Mouse (Mus musculus) lung, postnatal 25 days (tissue): ENCODE measurements around the gene Gnai2.
A peak's percentile ranks its signal among the peaks of the same experiment; 100 is the strongest.

ENCODE experiments used
- DNase-seq: peaks from one replicate; pipeline ENCODE4 v3.0.0; 2022; ENCODE audit warnings: low spot score

The Gnai2 gene

DNA sequence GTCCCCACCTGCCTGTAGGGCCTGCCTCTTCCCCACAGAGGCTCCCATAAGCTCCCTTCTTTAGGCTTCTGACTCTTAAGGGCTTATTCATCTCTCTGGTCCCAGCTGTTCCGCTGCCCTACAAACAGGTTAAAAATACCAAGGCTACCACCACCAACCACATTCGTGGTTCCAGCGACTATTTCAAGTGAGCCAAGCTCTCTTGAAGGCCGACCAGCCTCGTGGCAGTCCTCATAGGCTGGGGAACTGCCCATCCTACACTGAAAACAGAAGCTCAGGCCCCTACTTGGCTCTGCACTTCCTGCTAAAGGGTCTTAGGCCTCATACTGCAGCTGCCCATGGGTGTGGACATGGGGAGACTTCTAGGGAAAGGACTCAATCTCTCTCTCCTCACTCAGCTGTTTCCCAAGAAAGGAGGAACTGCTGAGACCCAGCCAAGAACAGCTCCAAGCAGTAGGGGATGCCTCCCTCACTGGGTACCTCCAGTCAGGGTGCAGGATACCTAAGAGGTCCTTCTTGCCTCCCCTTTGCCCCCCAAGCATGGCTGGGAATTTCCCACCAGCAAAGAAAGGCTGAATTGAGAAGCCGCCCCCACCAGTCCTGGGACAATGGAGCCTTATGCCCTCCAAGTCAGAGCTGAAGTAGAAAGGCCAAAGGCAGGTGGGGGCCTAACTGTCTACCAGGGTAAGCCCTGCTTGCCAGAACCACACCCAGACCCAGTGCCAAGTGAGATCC, 23.5 kb downstream of the Gnai2 start:
- no peak for DNase-seq

DNA sequence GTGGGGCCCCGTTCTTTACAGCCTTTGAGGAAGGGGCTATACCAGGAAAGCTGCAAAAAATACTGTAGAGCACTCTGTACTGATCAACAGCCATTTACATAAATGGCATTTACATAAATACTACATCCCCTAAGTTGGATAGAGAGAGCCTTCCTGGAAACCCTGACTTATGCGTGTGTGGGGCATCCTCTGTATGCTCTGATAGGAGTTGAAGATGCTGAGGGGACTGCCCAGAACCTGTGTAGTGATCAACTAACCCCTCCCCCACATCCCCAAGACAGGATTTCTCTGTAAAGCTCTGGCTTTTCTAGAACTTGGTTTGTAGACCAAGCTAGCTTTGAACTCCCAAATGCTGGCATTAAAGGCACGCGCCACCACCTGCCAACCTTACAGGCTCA, 25.7 kb downstream of the Gnai2 start:
- DNase-seq = no peak

DNA sequence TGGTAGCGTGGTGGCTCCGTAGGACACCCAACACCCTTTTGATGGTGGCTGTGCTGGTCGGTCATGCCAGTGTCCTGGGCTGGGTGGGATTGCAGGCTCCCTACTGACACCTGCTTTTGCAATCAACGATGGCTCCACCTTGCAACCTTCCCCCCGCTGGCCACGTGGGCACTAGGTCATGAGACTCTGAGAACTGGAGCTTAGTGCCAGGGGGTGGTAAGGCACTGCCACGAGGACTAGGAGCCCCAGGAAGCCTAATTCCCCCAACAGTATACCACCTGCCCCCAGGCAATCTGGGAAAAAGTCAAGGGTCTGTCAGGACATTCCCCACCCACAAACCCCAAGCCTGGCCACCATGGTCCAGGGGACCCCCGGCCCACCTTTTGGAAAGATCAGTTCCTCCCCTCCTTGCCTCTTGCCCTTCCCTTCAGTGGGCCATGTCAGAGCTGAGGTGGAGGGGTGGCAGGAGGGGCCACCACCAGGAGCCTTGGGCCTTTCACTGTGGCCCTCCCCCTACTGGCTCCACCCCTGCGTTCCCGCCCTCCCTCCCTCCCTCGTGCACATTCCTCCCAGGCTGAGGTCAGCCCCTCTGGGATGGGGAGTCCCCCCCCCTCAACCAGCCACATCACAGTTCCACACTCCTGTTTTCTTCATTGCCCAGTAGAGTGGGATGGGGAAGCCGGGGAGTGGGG, 26.3 kb downstream of the Gnai2 start, which contains the start of gene Sema3b:
Gene Sema3b, minus strand, starts transcription at position 489 of the 692 bp plus-strand sequence.
- no peak for DNase-seq

DNA sequence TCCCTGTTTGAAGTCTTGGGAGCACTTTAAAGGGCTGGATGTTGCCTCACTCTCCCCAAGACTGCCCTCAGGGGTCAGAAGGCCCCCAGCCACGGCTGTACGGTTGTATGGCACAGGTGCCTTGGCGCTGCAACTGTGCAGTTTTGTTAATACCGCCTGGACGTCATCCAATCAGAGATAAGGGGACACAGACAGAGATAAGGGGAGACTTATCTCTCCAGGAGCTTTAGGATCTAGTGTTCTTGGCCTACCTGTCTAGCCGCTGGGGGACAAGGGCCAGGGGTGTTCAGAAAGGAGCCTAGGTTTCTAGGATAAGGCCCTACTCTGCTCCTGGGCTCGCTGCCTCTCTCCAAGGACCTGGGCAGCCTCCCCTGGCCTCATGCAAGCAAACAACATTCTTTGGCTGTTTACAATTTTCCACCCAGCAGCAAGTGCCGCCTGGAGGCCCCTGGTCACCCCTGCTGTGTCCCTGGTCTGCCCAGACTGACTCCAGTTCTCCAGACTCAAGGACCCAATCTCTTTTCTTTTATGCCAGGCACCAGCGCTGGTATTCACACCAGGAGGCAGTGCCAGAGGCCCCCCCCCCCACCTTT, 27.4 kb downstream of the Gnai2 start:
- DNase-seq = no peak

DNA sequence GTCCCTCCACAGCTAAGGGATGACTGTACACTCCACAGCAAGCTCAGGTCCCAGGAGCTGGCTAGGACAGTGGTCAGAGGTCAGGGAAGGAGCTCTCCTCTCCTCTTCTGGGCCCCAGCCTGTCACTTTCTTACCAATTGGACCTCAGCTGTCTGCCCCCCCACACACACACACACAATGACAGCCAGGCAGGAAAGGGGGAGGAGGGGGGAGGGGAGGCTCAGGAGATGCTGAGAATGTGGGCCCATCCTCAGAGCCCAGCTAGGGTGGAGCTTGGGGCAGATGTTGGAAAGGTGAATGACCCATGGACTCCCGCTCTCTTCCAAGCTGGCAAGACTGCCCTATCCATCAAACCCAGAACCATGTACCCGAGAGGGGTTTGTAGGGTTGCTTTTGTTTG, 28.1 kb downstream of the Gnai2 start:
- DNase-seq = no peak

DNA sequence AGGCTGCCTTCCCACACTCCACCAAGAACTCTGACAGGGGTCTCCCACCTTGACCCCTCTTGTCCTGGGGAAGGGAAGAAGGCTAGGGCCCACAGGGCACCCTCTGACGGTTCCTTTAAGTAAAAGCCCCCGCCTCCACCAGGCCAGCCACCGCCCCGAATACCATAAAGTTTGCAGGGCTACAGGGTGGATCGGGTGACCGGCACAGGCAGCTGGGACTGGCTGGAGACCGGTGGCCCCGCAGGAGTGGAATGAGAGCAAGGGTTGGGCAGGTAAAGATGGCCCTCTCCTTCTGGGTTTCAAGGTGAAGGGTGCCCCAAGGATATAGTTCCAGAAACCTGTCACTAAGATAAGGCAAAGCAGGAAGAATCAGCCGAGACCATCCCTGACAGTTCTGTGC, 28.6 kb downstream of the Gnai2 start:
- no peak for DNase-seq

DNA sequence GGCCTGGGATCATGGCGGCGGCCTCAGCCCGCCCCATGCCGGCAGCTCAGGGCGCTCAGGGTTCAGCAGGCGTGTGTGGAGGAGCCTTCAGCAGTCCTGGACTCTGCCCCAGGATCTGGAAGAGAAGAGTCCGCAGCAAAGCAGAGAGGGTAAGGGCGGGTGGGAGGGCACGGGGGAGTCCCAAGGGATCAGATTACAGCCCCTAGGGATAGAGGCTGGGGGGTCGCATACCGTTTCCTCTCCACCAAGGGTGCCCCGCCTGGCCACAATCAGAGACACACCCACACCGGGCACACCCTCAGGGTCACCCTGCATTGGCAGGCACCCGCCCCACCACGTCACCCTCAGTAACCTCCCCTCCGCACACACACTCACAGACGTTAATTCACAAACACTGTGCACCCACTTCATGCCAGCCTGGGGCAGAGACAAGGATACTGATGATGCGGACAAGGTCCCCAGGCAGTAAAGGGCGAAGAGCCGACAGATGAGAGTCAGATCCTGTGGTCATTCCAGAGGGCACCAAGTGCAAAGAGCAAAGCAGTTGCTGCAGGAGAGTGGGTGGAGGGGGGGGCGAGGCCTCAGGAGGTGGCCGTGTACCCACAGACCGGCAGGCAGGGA, 30.0 kb downstream of the Gnai2 start:
- no peak for DNase-seq

DNA sequence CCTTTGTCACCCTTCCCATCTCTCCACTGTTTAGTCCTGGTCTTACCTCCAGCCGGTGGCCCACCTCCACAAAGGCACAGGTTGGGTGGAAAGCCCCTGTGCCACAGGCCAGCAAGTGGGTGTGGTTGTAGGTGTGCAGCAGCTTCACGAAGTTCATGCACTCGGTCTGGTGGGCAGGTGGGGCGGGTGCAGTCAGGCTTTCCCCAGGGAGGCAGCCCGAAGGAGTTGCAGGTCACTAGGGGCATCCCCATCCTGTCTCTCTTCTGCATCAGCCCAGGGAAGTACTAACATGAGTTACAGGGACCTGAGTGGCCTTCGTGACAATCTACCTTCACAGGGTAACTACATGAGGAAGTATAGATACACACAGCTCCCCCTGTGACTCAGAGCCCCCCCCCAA, 31.9 kb downstream of the Gnai2 start:
- no peak for DNase-seq

DNA sequence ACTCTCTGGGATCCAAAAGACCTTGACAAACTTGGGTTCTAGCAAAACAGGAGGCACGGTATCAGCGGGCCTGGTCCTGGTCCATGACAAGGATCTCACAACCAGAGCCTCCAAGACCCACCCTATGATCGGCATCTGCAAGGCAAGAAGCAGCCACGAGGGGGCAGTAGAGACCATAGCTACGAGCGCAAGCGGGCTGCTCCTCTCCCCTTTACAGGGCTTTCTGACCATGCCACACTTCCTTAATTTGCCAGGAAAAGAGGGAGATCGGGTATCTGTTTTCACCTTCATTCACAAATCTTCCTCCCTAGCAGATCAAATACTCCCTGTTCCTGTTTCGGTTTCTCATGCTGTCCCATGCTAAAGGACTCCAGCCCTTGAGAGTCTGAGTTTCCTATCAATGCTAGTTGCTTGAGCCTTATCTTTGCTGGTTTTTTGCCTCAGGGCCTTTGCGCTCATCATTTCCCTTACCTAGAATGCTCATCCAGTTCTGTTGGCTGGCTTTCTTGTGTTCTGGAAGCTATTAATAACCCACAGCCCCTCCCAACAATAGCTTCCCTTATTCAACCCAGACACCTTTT, 33.0 kb downstream of the Gnai2 start:
- peak; percentile 93 for DNase-seq

DNA sequence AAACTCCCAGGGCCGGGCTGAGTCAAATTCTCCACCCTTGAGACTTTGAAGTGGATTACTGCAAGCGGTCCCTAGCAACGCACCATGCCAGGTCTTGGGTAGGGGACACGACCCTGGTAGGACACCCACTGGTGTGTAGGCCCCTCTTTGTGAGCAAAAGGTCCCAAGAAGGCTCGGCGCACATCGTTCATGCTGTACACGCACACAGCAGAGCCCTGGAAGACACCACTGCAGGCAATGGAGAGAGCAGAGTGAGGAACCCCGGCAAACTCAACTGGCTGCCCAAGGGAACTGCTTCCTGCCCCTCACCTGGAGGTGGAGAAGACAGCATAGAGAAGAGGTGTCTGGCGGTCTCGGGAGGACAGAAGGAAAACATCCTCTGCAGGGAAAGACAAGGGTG, 33.9 kb downstream of the Gnai2 start:
- DNase-seq = no peak

DNA sequence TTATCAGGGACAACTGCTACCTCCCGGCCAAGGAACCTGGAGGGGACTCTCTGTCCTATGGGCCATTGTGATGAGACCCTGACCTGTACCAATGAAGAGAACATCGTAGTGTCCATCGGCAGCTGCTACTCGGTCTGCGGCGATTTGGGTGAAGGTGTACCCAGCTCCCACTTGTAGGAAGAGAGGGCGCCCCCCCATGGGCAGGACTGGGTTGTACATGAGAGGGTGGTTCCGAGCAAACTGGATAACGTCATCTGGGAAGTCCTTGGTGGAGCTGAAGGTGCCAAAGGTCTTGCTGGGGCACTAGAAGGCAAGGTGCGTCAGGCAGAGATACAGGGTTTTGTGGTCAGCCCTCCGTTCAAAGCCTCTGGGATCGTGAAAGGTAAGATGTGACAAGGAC, 34.4 kb downstream of the Gnai2 start:
- DNase-seq = no peak

DNA sequence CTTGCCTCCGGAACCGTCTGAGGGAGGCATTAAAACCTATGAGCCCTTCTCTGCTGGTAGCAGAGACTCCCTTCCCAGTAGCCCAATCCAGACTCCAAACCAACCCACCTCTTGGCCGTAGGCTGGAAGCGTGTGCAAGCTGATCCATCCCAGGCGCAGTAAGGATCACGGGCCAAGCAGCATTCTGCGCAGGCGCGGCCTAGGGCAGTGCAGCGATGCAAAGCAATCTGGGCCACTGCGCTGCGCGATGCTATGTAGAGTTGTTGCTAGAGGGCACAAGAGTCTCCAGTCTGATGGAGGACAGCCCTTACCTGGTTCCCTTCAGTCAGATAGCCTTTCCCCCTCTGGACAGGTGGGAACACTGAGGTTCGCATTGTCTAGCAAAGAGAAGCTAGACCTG, 35.3 kb downstream of the Gnai2 start:
- no peak for DNase-seq

DNA sequence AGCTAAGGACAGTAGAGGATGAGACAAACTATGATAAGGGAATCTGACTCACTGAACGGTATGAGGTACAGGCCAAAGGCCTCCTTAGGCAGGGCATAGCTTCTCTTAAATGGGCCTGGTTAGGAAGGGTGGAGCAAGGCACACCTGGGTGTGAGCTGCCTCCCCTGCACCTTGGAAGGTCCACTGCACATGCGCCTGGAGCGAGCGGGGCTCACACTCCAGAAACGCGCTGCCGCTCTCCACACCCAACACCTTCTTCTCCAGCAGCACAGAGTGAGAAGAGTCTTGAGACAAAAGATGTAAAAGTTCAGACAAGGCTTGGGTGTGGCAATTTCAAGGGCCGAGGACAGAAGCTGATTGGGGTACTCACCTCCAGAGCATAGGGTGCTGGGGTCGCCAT, 35.7 kb downstream of the Gnai2 start:
- no peak for DNase-seq

DNA sequence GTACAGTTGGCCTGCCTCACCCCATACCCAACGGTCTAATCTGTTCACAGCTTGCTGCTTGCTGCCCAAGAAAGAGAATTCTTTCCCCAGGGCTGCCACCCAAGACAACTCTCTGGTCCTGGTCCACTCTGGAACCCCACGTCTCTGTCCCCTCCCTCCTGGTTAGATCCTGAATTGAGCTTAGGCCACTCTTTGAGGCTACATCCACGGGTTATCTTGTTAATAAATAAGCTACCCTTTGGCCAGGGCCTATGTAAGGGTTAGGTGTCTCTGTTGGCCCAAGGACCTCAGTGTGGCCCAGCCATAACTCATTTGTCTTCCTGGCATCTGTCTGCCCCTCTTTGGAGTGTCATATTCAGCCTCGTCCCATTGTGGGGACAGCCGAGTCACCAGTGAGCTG, 36.8 kb downstream of the Gnai2 start:
- no peak for DNase-seq

DNA sequence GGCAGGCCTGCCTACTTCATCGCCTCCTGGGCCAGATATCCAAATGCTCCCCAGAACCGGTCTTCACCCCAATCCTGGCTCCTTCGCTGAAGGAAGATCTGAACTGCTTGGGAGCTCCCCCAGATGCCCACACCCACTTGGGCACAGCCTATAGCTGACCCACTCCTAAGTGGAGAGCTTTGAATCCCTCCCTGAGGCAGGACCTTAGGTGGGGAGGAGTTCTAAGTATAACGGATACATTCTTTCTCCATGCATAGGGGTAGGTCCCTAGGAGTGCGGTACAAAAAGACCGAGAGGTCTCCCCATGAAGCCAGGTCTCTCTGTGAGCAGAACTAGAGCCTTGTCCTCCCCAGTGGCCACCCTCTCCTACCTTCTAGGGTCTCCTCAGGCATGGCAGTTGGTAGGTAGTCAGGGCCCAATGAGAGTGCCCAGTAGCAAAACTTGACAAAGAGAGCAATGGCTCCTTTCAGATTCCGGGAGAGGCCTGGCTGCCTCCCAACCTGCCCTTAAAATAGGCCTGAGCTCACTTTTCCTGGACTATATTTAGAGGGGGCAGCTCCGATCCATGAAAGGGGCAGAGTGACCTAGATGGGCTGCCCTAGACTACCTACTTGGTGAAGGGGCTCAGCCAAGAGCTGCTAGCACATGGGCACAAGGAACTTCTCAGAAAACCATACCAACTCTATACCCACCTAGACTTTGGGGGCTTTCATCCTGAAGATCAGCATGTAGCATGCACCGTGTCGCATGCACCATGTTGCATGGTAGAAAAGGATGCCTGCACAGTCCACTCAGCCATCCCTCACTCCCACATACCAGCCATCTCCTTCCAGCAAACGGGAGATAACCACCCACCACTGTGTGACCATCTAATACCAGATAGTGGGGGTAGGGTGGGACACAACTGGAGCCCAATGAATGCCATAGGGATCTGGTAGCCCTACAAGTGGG, 38.3 kb downstream of the Gnai2 start:
- no peak for DNase-seq

DNA sequence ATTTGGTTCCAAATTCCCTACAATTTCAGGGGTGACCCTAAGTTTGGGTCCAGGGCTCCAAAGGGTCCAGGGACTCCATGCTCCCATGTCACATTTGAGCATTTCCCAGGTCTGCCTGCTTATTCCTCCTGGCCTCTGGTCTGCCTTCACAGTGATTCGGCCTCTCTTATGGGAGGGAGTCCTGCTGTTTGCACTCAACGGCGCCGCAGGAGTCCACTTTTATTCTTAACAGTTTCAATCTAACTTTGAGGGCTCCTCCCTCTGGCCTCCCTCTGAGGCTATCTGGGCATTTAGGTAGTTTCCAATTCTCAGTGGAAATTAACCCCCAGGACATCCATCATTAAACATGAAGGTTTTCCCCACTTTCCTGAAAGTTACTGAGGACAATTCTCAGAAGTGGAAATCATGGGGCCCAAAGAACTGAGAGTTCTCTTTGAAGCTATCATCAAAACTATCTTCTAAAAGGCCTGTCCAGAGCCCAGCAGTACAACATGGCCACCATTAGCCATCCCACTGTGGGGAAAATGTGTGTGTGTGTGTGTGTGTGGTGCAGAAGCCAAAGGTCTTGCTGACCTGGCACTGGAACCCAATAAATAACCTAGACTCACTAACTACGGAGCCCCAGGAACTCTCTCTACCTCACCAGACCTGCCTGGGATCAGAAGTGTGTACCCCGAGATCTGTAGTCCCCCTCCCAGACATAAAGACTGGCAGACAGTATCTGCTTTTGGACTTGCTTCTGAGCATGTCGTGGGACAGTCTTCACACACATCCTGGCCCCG, 40.7 kb downstream of the Gnai2 start:
- DNase-seq = no peak

DNA sequence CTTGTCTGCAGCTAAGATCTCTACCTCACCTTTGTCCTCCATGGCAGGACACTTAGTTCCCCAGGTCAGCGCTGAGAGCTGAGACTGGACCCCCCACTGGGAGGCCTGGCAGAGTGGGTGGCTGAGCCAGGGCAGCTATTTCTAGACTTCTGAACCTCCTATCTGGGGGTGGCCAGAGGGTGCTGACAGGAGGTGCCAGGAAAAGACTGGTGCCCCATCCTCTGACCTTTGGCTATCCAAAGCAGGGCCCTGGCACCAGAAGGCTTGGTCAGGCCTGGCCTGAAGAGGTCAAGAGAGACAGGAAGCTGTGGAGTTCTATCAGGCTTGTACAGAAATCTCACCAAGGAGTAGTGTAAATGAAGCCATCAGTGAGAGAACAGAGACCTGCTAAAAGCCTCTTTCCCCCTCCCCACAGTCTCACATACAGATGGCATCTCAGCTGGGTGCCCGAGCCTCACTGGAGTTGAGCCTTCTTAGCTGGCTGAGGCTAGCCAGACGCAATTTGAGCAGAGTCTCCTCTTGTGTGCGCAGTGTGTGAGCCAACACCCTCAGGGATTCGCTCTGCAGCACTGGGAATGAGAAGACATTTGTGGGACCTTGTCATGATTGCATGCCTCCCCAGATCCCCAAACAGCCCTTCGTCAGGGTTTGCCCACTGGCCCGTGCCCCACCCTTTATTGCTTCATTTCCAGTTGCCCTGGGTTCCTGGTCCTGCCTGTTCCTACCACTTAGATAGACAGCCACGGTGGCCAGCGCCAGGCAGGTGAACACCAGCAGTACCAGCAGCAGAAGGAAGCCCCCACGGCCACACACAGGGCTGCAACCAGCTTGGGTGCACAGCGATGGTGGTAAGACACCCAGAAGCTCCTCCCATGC, 41.8 kb downstream of the Gnai2 start:
- DNase-seq = no peak

DNA sequence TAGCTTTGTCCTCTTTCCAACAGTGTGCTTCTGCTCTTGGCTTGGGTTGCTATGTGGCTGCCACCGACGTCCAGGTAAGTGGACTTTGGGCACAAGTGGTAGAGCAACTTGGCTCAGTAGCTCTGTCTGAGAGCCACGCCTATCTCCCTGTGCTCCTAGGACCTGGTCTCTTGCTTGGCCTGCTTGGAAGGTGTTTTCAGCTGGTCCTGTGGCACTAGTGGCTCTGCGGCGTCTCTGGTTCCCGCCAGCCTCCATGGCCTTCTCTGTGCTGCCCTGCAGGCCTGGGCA, 44.5 kb downstream of the Gnai2 start:
- no peak for DNase-seq

DNA sequence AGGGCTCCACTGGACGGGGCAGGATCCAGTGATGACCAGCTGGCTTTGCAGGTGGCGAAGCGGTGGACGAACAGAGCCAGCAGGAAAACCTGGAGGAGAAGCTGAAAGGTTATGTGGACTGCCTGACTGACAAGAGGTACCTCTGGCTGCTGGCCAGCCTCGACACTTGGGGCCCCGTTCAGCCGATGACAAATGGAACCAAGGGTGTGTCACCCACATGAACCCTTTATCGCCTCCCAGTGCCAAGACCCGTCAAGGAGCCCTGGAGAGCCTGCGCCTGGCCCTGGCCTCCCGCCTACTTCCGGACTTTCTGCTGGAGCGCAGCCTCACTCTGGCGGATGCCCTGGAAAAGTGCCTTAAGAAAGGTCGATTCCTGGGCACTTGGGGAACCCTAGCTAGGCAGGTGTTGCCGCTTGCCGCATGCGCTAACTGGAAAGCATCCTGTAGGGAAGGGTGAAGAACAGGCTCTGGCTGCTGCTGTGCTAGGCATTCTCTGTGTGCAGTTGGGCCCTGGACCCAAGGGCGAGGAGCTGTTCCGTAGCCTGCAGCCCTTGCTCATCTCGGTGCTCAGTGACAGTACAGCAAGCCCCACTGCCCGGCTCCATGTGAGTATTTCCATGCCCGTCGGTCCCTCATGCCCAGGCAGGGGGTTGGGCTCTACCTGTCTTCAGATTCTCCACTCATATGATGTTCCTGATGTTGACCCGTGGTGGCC, 45.0 kb downstream of the Gnai2 start:
- DNase-seq = peak; percentile 89
